Mouse (Mus musculus) heart, postnatal 0 days (tissue): ENCODE data around the gene Comt.

ENCODE experiments used
- CTCF ChIP-seq: IDR thresholded peaks from 2 replicates; pipeline ENCODE4 v1.5.1; 2016; ENCODE audit warnings: antibody characterized with exemption, control low read depth, low read depth
- EP300 ChIP-seq: IDR thresholded peaks from 2 replicates; pipeline ENCODE4 v1.6.1; 2016; ENCODE audit warnings: antibody characterized with exemption, low read depth

GRCm38 (mm10) chr16:18423915-18424265, 2.8 kb downstream of the Comt start:
- TF ChIP-seq CTCF (no peak), EP300 (no peak)
